Mouse (Mus musculus) E14TG2a.4 (cell line): ENCODE results near the gene Magi1.

Experiments used
- H3K27me3 ChIP-seq: 2 replicates; pipeline ENCODE4 v1.6.1; 2014; ENCODE audit warnings: low read length, control low read depth; ENCODE audit not compliant: insufficient read depth
- H3K36me3 ChIP-seq: 2 replicates; pipeline ENCODE4 v1.6.1; 2014; ENCODE audit warnings: low read length, control low read depth; ENCODE audit not compliant: insufficient read depth
- H3K4me1 ChIP-seq: replicated peaks from 2 replicates; pipeline ENCODE4 v1.6.1; 2014; ENCODE audit warnings: low read depth, low read length, control low read depth
- H3K4me3 ChIP-seq: replicated peaks from 2 replicates; pipeline ENCODE4 v1.5.1; 2014; ENCODE audit warnings: mild to moderate bottlenecking, low read length
- H3K9me3 ChIP-seq: 2 replicates; pipeline ENCODE4 v1.6.1; 2014; ENCODE audit warnings: low read length, control low read depth
- CTCF ChIP-seq: conservative IDR thresholded peaks from 2 replicates; pipeline ENCODE4 v1.5.1; 2014; ENCODE audit warnings: low read length
- NANOG ChIP-seq: IDR thresholded peaks from 2 replicates; pipeline ENCODE4 v1.6.1; 2014; ENCODE audit warnings: borderline replicate concordance, low read length, mixed read lengths
- POU5F1 ChIP-seq: IDR thresholded peaks from 2 replicates; pipeline ENCODE4 v1.6.1; 2014; ENCODE audit warnings: low read length, borderline replicate concordance

Gene Magi1

GRCm38 (mm10) chr6:94150876-94151275, 132.8 kb downstream of the Magi1 start:
- no peaks in the 10 kb centered on the region for H3K36me3 ChIP-seq
- no peaks in the 10 kb centered on the region for H3K27me3 ChIP-seq
- no peak for TF ChIP-seq POU5F1
- TF ChIP-seq CTCF: no peak
- TF ChIP-seq NANOG: no peak
- H3K4me1 ChIP-seq: peaks cover 21% of the 10 kb centered on the region
- no peak overlapping the region for H3K4me3 ChIP-seq
- H3K9me3 ChIP-seq: no peaks in the 10 kb centered on the region

- Histone ChIP-seq H3K9me3 (no peaks in the 10 kb centered on the region), H3K27me3 (no peaks in the 10 kb centered on the region), H3K36me3 (no peaks in the 10 kb centered on the region), H3K4me3 (no peak overlapping the region), H3K4me1 (peaks cover 15% of the 10 kb centered on the region)
- TF ChIP-seq POU5F1 (no peak), CTCF (no peak), NANOG (no peak)
These were observed 133.9 kb downstream of the Magi1 start for GRCm38 (mm10) chr6:94149800-94150199.

GRCm38 (mm10) chr6:94146206-94146493, 137.6 kb downstream of the Magi1 start:
- no peak for TF ChIP-seq NANOG
- TF ChIP-seq POU5F1: no peak
- no peak for TF ChIP-seq CTCF
- no peak overlapping the region for H3K4me3 ChIP-seq
- peaks cover 17% of the 10 kb centered on the region for H3K4me1 ChIP-seq
- no peaks in the 10 kb centered on the region for H3K36me3 ChIP-seq
- H3K27me3 ChIP-seq: no peaks in the 10 kb centered on the region
- no peaks in the 10 kb centered on the region for H3K9me3 ChIP-seq

- Histone ChIP-seq H3K36me3 (no peaks in the 10 kb centered on the region), H3K4me3 (no peak overlapping the region), H3K27me3 (no peaks in the 10 kb centered on the region), H3K9me3 (no peaks in the 10 kb centered on the region), H3K4me1 (peaks cover 18% of the 10 kb centered on the region)
- TF ChIP-seq NANOG (no peak), POU5F1 (no peak), CTCF (no peak)
These were observed 138.1 kb downstream of the Magi1 start for GRCm38 (mm10) chr6:94145430-94146205.

- Histone ChIP-seq H3K4me1 (peaks cover 24% of the 10 kb centered on the region), H3K36me3 (no peaks in the 10 kb centered on the region), H3K4me3 (no peak overlapping the region), H3K9me3 (no peaks in the 10 kb centered on the region), H3K27me3 (no peaks in the 10 kb centered on the region)
- TF ChIP-seq CTCF (no peak), NANOG (no peak), POU5F1 (no peak)
These were observed 141.2 kb downstream of the Magi1 start for GRCm38 (mm10) chr6:94142493-94142892.

GRCm38 (mm10) chr6:94141496-94141895, 142.2 kb downstream of the Magi1 start:
- no peak for TF ChIP-seq NANOG
- Histone ChIP-seq H3K36me3 (no peaks in the 10 kb centered on the region), H3K4me3 (no peak overlapping the region)

GRCm38 (mm10) chr6:94139952-94140414, 143.7 kb downstream of the Magi1 start:
- H3K27me3 ChIP-seq: no peaks in the 10 kb centered on the region
- H3K36me3 ChIP-seq: no peaks in the 10 kb centered on the region
- H3K4me3 ChIP-seq: no peak overlapping the region
- TF ChIP-seq POU5F1: no peak
- peak; percentile 51 for TF ChIP-seq CTCF
- H3K9me3 ChIP-seq: no peaks in the 10 kb centered on the region
- peaks cover 37% of the 10 kb centered on the region for H3K4me1 ChIP-seq

More at GRCm38 (mm10) chr6:94141496-94141895, 142.2 kb downstream of the Magi1 start:
- Histone ChIP-seq H3K9me3 (no peaks in the 10 kb centered on the region), H3K27me3 (no peaks in the 10 kb centered on the region), H3K4me1 (peaks cover 32% of the 10 kb centered on the region)

- TF ChIP-seq POU5F1: no peak
- no peak for TF ChIP-seq CTCF
- no peak for TF ChIP-seq NANOG
- Histone ChIP-seq H3K36me3 (no peaks in the 10 kb centered on the region), H3K27me3 (no peaks in the 10 kb centered on the region), H3K4me3 (0 out of 2 replicates have a peak overlapping the region, but pooled peaks have one; percentile 4), H3K9me3 (no peaks in the 10 kb centered on the region), H3K4me1 (peaks cover 32% of the 10 kb centered on the region)
These were observed 147.0 kb downstream of the Magi1 start for GRCm38 (mm10) chr6:94136693-94137092.

GRCm38 (mm10) chr6:94134159-94134558, 149.6 kb downstream of the Magi1 start:
- no peak overlapping the region for H3K4me3 ChIP-seq
- H3K36me3 ChIP-seq: no peaks in the 10 kb centered on the region
- H3K9me3 ChIP-seq: no peaks in the 10 kb centered on the region
- H3K27me3 ChIP-seq: no peaks in the 10 kb centered on the region
- no peak for TF ChIP-seq POU5F1
- no peak for TF ChIP-seq CTCF
- no peak for TF ChIP-seq NANOG
- H3K4me1 ChIP-seq: peaks cover 38% of the 10 kb centered on the region
